Mouse (Mus musculus) right cerebral cortex, adult 2 months (tissue): Measurements from ENCODE around the gene Pcsk4.

ENCODE experiments used
- DNase-seq, 2 experiments: peaks; one replicate each; pipeline ENCODE4 v3.0.0; 2021 to 2022; ENCODE audit warnings: low spot score in 2 of 2

Pcsk4 gene

GRCm38 (mm10) chr10:80271870-80272585 lies 57.3 kb downstream of the Pcsk4 start:
- DNase-seq, result no peak
